Mouse (Mus musculus): ENCODE measurements around the gene Rps19bp1.
A peak's percentile ranks its signal among the peaks of the same experiment; 100 is the strongest.

The Rps19bp1 gene

DNA sequence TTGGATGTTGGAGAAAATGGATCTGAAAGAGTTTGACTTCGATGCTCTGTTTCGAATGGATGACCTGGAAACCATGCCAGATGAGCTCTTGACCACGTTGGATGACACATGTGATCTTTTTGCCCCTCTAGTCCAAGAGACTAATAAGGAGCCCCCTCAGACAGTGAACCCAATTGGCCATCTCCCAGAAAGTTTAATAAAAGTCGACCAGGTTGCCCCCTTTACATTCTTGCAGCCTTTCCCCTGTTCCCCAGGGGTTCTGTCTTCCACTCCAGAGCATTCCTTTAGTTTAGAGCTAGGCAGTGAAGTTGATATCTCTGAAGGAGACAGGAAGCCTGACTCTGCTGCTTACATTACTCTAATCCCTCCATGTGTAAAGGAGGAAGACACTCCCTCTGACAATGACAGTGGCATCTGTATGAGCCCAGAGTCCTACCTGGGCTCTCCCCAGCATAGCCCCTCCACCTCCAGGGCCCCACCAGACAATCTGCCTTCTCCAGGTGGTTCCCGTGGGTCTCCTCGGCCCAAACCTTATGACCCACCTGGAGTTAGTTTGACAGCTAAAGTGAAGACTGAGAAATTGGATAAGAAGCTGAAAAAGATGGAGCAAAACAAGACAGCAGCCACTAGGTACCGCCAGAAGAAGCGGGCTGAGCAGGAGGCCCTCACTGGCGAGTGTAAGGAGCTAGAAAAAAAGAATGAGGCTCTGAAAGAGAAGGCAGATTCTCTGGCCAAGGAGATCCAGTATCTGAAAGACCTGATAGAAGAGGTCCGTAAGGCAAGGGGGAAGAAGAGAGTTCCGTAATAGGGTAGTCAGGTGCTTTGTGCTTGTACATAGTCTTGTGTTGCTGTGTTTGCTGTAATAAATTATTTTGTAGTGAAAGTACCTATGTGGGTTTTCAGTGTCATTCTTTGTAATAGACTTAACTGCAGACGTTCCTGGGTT lies 7.2 kb downstream of the Rps19bp1 start:
- DNase-seq (ENCODE audit: low read depth, low spot score), result no peak

DNA sequence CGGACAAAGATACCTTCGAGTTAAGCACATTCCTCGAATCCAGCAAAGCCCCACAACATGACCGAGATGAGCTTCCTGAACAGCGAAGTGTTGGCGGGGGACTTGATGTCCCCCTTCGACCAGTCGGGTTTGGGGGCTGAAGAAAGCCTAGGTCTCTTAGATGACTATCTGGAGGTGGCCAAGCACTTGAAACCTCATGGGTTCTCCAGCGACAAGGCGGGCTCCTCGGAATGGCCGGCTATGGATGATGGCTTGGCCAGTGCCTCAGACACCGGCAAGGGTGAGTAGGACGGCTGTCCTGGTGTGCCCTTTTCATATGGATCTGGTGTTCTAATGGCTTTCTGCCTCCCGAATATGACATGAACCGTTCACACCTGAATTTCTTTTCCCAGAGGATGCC lies 7.9 kb downstream of the Rps19bp1 start:
- DNase-seq (ENCODE audit: low read depth, low spot score), result no peak

DNA sequence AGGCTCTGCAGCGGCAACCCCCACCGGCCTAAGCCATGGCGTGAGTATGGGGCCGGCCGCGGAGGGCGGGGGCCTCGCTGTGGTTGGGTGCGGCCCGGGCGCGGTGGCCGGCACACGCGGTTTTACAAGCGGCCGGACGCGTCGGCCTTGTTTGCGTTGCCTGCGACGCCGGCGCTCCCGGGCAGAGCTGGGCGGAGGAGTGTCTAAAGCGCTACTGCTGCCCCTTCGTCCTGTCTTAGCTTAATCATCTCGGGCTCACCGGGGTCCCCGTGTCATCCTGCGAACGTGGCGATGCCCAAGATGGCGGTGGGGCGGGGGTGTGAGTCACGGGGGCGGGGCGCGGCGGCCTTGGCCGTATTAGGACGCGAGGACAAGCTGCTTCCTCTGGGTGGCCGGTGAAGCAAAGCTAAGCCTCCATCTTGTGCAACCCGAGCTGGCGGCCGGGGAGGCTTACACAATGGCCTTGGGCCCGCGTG lies 8.4 kb downstream of the Rps19bp1 start:
- DNase-seq (ENCODE audit: low read depth, low spot score), result peak; percentile 62

DNA sequence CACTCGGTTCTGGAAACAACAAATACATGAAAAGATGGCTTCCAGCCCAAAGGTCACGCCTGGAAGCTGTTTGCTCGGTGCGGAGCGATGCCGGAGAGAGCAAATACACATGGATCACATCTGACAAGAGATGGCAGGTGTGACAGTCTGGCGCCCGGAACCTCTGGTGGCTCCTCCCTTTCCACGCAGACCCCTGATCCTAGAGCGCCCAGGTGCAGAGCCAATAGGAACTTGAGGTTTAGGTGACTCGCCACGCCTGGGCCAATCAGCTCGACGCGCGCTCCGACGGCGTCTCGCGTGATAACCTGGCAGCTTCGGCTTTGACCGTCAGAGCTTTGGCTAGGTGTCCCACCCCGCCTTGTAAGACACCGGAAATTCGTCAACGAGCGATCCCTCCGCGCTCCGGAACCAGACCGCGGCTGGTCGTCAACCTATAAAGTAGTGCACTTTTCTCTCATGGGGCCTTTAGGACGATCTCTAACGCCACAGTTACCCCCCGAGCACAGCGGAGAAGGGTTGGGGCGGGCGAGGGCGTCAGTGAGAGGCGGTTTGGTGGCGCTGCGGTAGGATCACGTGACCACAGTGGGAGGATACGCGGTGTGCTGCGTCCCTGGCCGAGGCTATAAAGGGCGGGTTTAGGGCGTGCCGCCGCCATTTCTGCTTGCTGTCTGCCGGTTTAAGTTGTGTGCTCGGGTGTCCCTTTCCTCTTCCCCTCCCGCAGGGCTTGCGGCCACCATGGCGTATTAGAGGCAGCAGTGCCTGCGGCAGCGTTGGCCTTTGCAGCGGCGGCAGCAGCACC lies 9.1 kb downstream of the Rps19bp1 start, which contains the start of gene Atf4:
TSS of gene Atf4 (plus strand) at position 338 of the 799 bp plus-strand sequence.
- DNase-seq (ENCODE audit: low read depth, low spot score), result peak; percentile 95

DNA sequence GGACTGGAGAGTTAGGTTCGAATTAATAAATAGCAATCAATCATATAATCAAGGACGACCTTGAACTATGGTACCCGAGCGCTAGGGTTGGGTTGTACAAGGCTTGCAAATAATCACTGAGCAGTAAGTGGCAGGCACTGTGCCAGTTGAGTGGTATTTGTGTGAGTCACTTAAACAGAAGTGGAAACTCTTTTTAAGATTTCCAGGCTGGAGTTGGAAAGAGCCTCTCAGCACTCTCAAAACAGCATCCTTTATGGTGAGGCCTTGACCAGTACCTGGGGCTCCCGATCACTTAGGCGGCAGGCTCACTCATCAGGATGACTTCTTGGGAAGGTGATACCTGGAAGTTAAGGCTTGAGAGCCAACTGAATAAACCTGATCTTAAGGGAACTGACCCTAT lies 9.9 kb downstream of the Rps19bp1 start:
- DNase-seq (ENCODE audit: low read depth, low spot score), result no peak

DNA sequence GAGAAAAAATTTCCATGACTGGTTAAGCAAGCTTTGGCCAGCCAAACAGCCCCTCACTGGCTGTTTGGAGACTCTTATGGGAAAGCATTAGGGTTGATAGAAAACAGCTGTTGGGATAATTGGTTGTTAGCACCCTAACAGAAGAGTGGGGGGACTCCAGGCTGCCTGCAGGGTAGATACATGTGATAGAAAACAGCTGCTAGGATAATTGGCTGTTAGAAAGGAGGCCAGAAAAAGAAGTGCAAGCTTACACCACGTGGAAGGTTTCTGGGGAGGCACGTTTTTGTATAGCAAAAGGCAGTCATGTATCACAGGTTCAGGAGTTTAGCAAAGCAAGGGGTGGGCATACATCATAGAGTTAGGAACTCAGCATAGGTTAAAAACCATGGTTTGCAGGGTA lies 10.6 kb downstream of the Rps19bp1 start:
- no peak for DNase-seq (ENCODE audit: low read depth, low spot score)

DNA sequence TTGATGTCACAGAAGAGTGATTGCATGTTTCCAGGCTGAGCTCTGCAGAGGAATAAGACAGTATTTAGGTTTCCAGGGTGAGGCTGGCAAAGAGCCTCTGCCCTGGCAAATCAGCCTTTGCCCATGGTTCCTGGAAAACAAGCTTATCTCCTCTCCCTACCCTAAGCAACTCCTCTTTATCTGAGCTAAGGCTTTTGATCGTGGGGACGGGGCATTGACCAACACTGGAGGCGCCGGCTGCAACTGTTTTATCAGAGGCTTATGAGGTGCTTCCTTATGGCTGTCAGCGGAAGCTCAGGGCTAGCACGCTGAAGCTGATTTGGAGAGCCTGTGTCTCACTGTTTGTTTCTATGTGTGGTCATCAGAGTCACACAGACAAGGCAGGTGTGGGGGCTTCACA lies 13.5 kb downstream of the Rps19bp1 start:
- no peak for DNase-seq (ENCODE audit: low read depth, low spot score)

DNA sequence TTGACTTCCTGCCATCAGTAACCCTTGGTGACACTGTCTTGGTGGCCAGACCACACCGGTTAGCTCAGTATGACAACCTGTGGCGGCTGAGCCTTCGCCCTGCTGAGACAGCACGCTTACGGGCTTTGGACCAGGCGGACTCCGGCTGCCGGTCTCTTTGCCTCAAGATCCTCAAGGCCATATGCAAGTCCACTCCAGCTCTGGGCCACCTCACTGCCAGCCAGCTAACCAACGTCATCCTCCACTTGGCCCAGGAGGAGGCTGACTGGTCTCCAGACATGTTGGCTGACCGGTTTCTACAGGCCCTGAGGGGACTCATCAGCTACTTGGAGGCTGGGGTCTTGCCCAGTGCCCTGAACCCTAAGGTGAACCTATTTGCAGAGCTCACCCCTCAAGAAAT lies 14.4 kb downstream of the Rps19bp1 start:
- DNase-seq (ENCODE audit: low read depth, low spot score), result no peak

DNA sequence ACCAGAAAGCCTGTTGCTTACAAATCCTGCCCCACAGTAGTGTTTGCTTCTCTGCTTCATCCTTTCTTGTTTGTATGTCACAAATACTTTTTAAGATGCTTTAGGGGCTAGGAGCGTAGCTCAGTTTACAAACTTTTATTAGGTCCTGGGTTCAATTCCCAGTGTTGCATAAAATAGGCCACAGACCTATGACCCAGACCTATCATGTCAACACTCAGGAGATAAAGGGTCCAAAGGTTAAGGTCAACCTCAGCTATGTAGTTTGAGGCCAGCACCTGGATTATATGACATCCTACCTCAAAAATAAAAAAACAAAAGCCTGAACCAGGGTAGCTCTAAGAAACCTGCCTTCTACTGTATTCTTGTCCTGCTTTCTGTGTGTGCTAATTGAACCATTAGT lies 15.5 kb downstream of the Rps19bp1 start:
- no peak for DNase-seq (ENCODE audit: low read depth, low spot score)

DNA sequence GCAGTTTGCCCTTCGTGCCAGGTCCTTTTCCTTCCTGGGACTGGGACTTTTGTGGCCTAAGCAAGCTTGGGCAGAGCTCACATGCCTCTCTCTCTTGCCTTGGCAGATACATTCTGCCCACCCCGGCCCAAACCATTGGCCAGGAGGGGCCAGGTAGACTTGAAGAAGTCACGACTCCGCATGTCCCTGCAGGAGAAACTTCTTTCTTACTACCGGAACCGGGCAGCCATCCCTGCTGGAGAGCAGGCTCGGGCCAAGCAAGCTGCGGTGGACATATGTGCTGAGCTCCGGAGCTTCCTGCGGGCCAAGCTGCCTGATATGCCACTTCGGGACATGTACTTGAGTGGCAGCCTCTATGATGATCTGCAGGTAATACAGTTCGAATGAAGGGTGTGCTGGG lies 16.0 kb downstream of the Rps19bp1 start:
- no peak for DNase-seq (ENCODE audit: low read depth, low spot score)

DNA sequence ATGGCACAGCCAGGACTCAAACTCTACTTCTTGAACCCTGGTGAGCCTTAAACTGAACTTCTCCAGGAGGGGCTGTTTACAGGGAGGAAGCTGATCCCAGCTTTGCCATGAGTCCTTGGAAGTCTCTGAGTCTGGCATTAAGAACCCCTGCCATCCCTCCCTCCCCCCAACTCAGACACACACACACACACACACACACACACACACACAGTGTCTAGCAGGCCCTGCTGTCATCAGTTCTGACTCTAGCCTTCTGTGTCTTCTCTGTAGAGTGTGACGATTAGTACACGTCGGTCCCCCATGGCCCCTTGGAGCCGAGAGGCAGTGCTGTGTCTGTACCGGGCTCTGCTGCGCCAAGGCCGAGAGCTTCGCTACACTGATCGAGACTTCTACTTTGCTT lies 28.6 kb downstream of the Rps19bp1 start, which contains the start of gene AC140267.1:
TSS of gene AC140267.1 (plus strand) at position 301 of the 400 bp plus-strand sequence.
- no peak for DNase-seq (ENCODE audit: low read depth, low spot score)

DNA sequence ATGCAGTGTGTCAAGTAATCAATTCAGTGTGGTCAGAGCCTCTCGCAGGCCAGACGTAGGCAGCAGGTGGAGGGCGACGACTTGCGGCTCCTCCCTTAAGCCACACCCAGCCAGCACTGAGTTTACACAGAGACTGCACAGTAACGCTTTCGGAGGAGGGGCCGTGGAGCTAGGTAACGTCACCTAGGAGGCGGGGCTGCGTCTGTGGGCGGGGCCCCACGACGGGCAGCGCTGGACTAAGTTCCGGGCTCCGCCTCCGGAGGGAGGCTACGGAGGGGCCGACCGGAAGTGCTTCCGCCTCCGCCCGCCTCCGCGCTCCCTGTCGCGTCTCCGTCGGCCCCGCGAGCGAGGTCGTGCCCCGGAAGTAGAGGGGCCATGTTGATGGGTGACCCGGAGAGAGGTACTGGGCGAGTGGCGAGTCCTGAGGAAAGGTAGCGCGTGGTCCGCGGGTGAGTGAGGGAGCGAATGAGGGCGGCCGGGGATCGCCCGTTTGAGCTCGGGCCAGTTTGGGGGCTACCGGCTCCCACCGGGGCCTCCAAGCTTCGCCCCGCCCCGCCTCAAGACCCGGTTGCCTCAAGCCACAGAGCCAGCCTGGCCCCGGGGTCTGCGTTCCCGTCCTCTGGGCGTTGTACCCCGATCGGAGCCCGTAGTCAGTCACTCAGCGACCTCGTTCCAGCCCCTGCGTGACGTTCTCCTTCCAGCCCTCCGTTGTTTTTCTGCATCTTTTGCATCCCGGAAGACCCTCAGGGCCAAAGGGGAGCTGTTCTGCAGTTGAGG lies 30.2 kb downstream of the Rps19bp1 start, which contains the start of gene Mief1:
TSS of gene Mief1 (plus strand) at position 286 of the 777 bp plus-strand sequence.
- DNase-seq (ENCODE audit: low read depth, low spot score), result peak; percentile 99

DNA sequence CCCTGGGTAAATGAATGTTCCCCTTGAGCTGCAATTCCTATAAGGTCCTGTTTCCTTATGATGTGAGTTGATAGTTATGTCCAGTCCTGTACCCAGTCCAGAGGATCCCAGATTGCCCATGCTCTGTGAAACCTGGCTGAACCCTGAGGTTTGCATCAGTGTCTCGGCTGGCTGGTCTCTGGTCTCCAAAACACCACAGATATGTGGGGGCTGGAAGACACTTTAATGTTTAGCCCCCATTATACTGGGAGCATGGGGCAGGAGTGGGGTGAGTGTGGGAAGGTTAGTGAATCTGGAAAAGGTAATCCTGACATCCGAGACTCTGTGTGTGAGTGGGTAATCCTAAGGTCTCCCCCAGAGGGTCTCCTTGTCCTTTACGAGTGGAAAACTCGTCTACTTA lies 31.1 kb downstream of the Rps19bp1 start:
- no peak for DNase-seq (ENCODE audit: low read depth, low spot score)

DNA sequence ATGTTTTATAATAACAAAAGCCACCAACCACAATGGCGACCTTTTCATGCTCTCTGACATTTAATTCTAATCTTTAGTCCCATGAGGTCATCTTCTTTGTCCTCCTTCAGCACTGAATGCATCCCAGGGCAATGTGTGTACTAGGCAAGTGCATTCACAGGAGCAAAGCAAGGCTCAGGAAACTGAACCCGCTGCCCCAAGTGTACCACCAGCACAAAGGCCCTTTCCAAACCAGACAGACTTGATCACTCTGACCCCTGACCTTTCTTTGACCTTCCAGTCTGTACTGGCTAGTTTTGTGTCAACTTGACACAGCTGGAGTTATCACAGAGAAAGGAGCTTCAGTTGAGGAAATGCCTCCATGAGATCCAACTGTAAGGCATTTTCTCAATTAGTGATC lies 31.8 kb downstream of the Rps19bp1 start:
- DNase-seq (ENCODE audit: low read depth, low spot score), result no peak

DNA sequence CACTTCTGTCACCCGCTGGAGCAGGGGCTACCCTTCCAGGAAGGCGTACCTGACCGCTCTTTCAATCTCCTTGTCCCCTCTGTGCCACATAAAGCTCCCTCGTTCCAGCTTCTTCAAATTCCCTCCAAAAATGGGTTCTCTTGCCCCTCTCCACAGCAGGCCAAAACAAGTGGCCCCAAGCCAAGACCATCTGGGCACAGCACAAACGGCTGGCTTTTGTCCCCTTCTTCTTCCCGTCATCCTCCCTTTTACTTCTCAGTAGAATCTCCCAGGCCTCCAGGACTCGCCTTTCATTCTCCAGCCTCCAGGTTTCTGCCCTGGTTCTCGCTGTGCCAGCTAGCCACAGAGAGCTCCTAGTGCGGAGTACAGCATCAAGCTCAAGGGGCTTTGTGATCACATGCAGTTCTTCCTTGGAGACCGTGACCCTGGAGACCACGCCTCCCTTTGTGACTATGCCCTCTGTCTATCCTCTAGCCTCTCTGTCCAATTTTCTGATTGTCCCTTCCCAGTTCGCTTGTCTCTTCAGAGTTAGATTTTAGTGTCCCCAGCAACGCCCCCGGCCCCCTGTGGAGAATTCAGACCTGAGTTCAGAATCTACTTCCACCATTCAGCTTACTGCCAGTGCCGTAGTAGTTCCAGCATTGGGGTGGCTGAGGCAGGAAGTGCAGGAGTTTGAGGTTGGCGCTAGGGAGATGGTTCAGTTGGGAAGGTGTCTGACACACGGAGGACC lies 35.9 kb downstream of the Rps19bp1 start:
- DNase-seq (ENCODE audit: low read depth, low spot score), result no peak

DNA sequence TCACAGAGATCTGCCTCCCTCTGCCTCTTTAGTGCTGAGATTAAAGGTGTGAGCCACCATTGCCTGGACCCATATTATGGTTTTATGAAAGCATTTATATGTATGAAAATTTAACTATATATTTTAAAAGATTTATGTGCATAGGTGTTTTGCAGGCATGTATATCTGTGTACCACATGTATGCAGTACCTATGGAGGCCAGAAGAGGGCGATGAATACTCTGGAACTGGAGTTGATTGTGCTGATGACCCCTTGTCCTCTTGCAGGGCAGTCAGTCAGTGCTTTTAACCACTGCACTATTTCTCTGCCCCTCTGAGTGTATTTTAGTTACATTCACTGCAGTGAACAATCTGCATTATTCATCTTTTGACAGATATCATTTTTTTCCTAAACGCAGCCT lies 38.3 kb downstream of the Rps19bp1 start:
- DNase-seq (ENCODE audit: low read depth, low spot score), result peak; percentile 71

DNA sequence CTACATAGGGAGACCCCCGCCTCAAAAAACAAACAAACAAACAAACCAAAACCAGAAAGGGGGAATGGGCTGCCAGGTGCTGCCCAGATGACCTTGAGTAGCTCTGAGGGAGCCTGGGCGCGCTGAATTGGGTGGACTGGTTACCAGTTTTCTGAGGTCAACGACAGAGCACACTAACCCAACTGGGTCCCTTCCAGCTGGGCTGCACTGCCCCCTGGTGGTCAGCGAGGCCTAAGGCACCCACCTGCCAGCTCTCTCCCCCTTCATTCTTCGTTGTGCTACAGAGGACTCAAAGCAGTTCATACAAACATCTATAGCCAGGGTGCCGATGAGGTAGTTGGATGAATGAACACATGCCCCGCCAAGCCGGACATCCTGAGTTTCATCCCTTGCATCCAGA lies 38.9 kb downstream of the Rps19bp1 start:
- peak; percentile 75 for DNase-seq (ENCODE audit: low read depth, low spot score)

DNA sequence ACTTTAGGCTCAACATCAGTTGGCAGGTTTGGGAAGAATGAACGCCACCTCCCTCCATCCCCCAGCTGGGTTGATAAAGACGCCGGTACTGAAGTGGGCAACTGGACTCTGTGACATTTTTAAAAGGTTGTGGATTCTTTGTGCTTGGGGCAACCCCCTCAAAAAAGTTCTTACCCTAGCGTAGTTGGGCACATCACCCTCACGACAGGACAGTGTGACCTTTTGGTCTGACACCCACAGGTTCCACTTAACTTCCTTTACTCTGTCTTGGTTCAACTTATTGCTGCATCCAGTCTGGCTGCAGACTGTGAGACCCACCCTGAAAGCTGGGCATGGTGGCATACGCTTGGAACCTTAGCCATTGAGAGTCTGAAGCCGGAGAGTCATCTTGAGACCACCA lies 40.4 kb downstream of the Rps19bp1 start:
- no peak for DNase-seq (ENCODE audit: low read depth, low spot score)

DNA sequence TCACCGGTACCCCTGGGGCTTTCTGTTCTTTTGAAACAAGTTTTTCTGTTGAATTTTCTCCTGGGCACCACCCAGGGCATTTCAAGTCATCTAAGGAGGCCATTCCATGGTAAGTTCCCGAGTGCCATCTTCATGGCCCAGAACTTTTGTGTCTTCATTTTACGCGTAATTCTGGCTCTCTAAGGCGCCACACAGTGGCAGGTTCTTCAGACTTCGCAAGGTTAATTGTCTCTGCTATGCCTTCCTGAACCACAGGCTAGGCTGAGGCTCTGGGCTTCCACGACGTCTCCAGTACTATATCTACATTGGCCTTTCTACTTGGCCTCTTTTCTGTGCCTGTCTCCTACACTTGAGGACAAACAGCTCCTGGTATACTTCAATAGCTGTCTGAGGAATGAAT lies 43.1 kb downstream of the Rps19bp1 start:
- no peak for DNase-seq (ENCODE audit: low read depth, low spot score)

DNA sequence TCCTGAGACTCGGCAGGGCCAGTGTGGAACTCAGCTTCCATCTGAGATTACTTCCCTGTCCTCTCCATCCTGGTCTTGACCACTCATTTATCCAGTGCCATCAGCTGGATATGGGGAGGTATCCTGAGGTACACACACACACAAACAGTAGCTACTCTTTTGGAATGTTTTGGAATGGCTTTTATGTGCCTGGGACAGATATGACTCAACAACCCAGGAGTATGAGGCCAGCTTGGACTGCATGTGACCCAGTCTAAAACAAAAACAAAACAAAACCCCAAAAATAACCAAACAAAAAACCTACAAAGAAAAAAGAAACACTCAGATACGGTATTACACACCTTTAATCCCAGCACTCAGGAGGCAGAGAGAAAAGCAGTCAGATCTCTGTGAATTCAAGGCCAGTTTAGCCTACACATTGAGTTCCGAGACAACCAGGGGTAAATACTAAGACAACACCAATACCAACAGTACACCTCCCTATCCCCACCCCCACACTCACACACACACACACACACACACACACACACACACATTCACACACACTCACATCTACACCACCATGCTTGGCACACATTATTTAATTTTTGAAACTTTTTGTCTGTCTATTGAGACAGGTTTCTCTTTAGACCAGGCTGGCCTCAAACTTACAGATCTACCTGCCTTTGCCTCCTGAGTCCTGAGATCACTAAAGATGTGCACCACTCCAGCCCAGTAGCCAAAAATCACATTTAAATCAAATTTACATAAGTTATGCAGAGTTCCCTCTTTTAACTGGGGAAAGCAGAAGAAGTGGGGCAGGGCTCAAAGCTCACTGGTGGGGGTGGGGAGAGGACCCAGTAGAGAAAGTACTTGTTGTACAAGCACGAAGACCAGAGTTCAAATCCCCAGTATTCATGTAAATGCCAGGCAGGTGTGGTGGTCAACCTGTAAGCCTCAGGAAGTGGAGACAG lies 44.1 kb downstream of the Rps19bp1 start:
- no peak for DNase-seq (ENCODE audit: low read depth, low spot score)

Data from c-Kit-negative CD71-positive TER-119-positive erythroid progenitor cells, embryonic 14.5 days (primary cell).